Mouse (Mus musculus) limb, embryonic 11.5 days (tissue): ENCODE measurements at regions not wholly inside any gene's neighbourhood (a gene's known extent, or its start where the extent isn't known, plus 50 kb on each side); places are given as distances from the start of the nearest gene placed in this dataset.

Source experiments
- ATAC-seq: fragments of 200-750 bp; cut with Nextera tagmentation; 2 replicates; pipeline ENCODE4 v1.8.0; 2017; ENCODE audit warnings: low read depth; ENCODE audit not compliant: insufficient number of reproducible peaks, low FRiP score, low TSS enrichment
- DNase-seq: peaks from one replicate; pipeline ENCODE4 v3.0.0-alpha.2; 2015; ENCODE audit warnings: low spot score
- H3K27ac ChIP-seq: fragments of 300-500 bp; sonication (generic); replicated peaks from 2 replicates; pipeline ENCODE4 v1.5.1; 2014; ENCODE audit warnings: low read depth, mild to moderate bottlenecking, low read length
- H3K27me3 ChIP-seq: fragments of 300-500 bp; sonication (generic); 2 replicates; pipeline ENCODE4 v1.6.1; 2014; ENCODE audit warnings: mild to moderate bottlenecking, low read length, mixed read lengths; ENCODE audit not compliant: control insufficient read depth, insufficient read depth
- H3K36me3 ChIP-seq: fragments of 300-500 bp; sonication (generic); 2 replicates; pipeline ENCODE4 v1.6.1; 2014; ENCODE audit warnings: mild to moderate bottlenecking, low read length, moderate library complexity, mixed read lengths; ENCODE audit not compliant: control insufficient read depth, insufficient read depth
- H3K4me1 ChIP-seq: fragments of 300-500 bp; sonication (generic); 2 replicates; pipeline ENCODE4 v1.6.1; 2014; ENCODE audit warnings: low read length, mixed read lengths; ENCODE audit not compliant: control insufficient read depth, insufficient read depth
- H3K4me2 ChIP-seq: fragments of 300-500 bp; sonication (generic); 2 replicates; pipeline ENCODE4 v1.6.1; 2014; ENCODE audit warnings: low read depth, mild to moderate bottlenecking, moderate library complexity; ENCODE audit not compliant: severe bottlenecking
- H3K4me3 ChIP-seq: fragments of 300-500 bp; sonication (generic); 2 replicates; pipeline ENCODE4 v1.5.1; 2014; ENCODE audit warnings: low read depth, low read length
- H3K9ac ChIP-seq: fragments of 300-500 bp; sonication (generic); 2 replicates; pipeline ENCODE4 v1.6.1; 2014; ENCODE audit warnings: mild to moderate bottlenecking, low read length
- H3K9me3 ChIP-seq: fragments of 300-500 bp; sonication (generic); 2 replicates; pipeline ENCODE4 v1.6.1; 2016; ENCODE audit warnings: low read length; ENCODE audit not compliant: control insufficient read depth
- WGBS: fragments of 180-500 bp; shearing (Covaris S2); extraction: QIAGEN DNeasy Blood & Tissue Kit; methylation state at CpG from one replicate; pipeline ENCODE4 v1.1.7; 2014; 5-methylcytosine and 5-hydroxymethylcytosine counted together

- DNase-seq: no peak
- no peaks in the 10 kb centered on the region for H3K36me3 ChIP-seq
- H3K27ac ChIP-seq: no peak overlapping the region
- H3K9me3 ChIP-seq: no peaks in the 10 kb centered on the region
- no peaks in the 10 kb centered on the region for H3K4me1 ChIP-seq
- H3K9ac ChIP-seq: no peak overlapping the region
- no peaks in the 10 kb centered on the region for H3K27me3 ChIP-seq
- ATAC-seq: no peak
- H3K4me2 ChIP-seq: no peak overlapping the region
- H3K4me3 ChIP-seq: no peak overlapping the region
- 86% methylated on average over 1 of the region's 1 CpGs for WGBS
Observed at GRCm38 (mm10) chr15:31087607-31088006, 136.5 kb upstream of the Dap start.

DNA sequence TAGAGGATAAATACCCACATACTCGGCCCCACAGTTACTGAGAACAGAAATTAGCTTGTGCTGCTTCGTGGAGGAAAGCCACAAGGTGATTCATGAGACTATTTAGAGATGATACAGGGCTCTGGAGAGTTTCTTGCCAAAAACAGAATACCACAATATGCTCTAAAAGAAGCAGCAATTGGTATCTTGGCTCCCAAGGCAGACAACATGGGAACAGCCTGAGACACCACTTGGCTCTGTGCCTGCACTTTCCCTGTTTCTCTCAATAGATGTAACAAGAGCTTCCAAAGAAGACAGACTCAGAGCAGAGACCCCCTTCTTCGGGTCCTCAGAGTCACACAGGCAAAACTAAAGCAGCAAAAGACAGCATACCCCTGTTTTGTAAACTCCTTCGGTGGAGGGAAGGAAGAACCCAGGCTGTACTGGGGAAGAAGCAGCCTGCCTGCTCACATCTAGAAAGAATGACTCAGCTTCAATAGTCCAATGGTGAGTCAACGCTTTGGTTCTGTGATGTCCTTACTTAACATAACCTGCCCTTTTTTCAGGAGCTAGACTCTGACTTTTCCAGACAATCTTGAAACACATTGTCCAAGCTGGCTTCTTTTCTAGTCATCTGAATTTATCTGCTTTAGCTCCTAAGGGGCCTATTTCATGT, 132.1 kb upstream of the Dap start:
- no peak for DNase-seq

GRCm38 (mm10) chr15:31096206-31096605, 127.9 kb upstream of the Dap start:
- Histone ChIP-seq H3K27ac (no peak overlapping the region), H3K4me2 (no peak overlapping the region), H3K4me3 (no peak overlapping the region), H3K4me1 (no peaks in the 10 kb centered on the region), H3K36me3 (no peaks in the 10 kb centered on the region), H3K27me3 (no peaks in the 10 kb centered on the region), H3K9ac (no peak overlapping the region), H3K9me3 (no peaks in the 10 kb centered on the region)
- DNase-seq (no peak), ATAC-seq (no peak)
- WGBS: 83% methylated on average over 7 of the region's 7 CpGs

More for the DNA sequence above, 132.1 kb upstream of the Dap start:
- Histone ChIP-seq H3K4me3 (no peak overlapping the region), H3K4me2 (no peak overlapping the region), H3K9me3 (no peaks in the 10 kb centered on the region), H3K4me1 (no peaks in the 10 kb centered on the region), H3K9ac (no peak overlapping the region), H3K27me3 (no peaks in the 10 kb centered on the region), H3K27ac (no peak overlapping the region), H3K36me3 (no peaks in the 10 kb centered on the region)
- ATAC-seq: no peak
- WGBS: 86% methylated on average over 5 of the region's 5 CpGs

DNA sequence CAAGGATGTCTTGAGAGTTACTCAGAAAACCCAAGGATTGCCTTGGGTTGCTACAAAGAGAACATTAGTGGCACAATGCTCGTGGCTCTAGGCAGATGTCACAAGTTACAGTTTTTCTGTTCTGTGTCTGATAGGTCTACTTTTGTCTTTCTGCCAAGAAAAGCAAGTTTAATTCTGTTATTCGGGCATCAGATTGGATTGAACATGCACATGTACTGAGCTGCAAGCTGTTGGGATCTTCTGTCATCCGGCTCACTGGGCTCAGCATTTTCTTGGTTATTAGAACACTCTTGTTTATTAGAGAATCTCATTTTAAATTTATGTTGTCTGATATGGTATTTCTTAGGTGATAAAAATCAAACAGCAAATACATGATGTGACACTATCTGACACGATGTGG, 126.8 kb upstream of the Dap start:
- no peaks in the 10 kb centered on the region for H3K36me3 ChIP-seq
- no peak overlapping the region for H3K9ac ChIP-seq
- no peak overlapping the region for H3K27ac ChIP-seq
- no peaks in the 10 kb centered on the region for H3K27me3 ChIP-seq
- H3K4me1 ChIP-seq: no peaks in the 10 kb centered on the region
- no peak for ATAC-seq
- no peak overlapping the region for H3K4me3 ChIP-seq
- no peak for DNase-seq
- H3K9me3 ChIP-seq: no peaks in the 10 kb centered on the region
- H3K4me2 ChIP-seq: no peak overlapping the region
- 86% methylated on average over 4 of the region's 4 CpGs for WGBS

DNA sequence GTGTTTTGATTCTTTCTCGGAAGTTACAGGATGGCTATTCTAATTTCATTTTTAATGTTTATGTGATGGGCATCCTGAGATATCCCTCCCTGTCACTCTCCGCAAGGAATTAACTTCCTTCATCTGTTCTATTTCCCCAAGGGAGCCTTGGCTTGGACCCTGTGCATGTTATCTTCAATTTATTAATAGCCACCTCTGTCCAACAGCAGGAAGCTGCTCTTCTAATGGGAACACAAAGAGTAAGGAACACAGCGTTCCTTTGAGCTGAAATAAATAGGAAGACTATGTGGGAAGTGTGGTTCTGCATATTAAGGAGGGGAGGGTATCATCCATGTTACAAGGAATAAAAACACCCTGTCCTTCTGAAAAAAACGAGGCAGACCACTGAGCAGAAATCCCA, 119.4 kb upstream of the Dap start:
- WGBS: 90% methylated on average over 4 of the region's 4 CpGs
- H3K9ac ChIP-seq: no peak overlapping the region
- no peaks in the 10 kb centered on the region for H3K9me3 ChIP-seq
- H3K27ac ChIP-seq: no peak overlapping the region
- no peaks in the 10 kb centered on the region for H3K36me3 ChIP-seq
- H3K4me3 ChIP-seq: no peak overlapping the region
- DNase-seq (no peak), ATAC-seq (no peak)
- H3K4me1 ChIP-seq: no peaks in the 10 kb centered on the region
- H3K27me3 ChIP-seq: no peaks in the 10 kb centered on the region
- H3K4me2 ChIP-seq: no peak overlapping the region

DNA sequence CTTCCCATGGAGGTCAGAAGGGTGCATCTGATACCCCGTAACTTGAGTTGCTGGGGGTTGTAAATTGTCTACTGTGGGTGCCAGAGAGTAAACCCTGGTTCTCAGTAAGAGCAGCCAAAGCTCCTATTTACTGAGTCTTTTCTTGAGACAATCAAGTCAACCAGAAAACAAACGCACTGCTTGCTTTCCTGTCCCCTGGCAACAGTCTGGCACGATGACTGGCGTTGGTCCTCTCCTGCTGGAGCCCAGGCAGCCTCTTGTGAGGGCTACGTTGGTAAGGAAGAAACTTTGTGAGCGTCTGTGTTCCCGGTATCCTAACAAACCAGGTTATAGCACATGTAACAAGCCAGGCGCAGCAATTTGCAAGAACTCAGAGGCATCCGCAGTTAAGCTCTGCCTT, 117.2 kb upstream of the Dap start:
- no peaks in the 10 kb centered on the region for H3K9me3 ChIP-seq
- no peak overlapping the region for H3K4me3 ChIP-seq
- 80% methylated on average over 9 of the region's 9 CpGs for WGBS
- no peaks in the 10 kb centered on the region for H3K4me1 ChIP-seq
- no peaks in the 10 kb centered on the region for H3K36me3 ChIP-seq
- no peaks in the 10 kb centered on the region for H3K27me3 ChIP-seq
- ATAC-seq (no peak), DNase-seq (no peak)
- no peak overlapping the region for H3K9ac ChIP-seq
- no peak overlapping the region for H3K27ac ChIP-seq
- H3K4me2 ChIP-seq: no peak overlapping the region

- WGBS: 77% methylated on average over 1 of the region's 1 CpGs
- H3K27me3 ChIP-seq: no peaks in the 10 kb centered on the region
- no peak overlapping the region for H3K27ac ChIP-seq
- H3K4me2 ChIP-seq: no peak overlapping the region
- ATAC-seq (no peak), DNase-seq (no peak)
- H3K9ac ChIP-seq: no peak overlapping the region
- no peaks in the 10 kb centered on the region for H3K4me1 ChIP-seq
- no peaks in the 10 kb centered on the region for H3K36me3 ChIP-seq
- no peak overlapping the region for H3K4me3 ChIP-seq
- H3K9me3 ChIP-seq: no peaks in the 10 kb centered on the region
Observed at GRCm38 (mm10) chr15:31113216-31113615, 110.9 kb upstream of the Dap start.

- Histone ChIP-seq H3K36me3 (no peaks in the 10 kb centered on the region), H3K4me1 (no peaks in the 10 kb centered on the region), H3K9ac (no peak overlapping the region), H3K4me3 (no peak overlapping the region), H3K9me3 (no peaks in the 10 kb centered on the region), H3K27ac (no peak overlapping the region), H3K27me3 (no peaks in the 10 kb centered on the region), H3K4me2 (no peak overlapping the region)
- DNase-seq (no peak), ATAC-seq (no peak)
Observed at GRCm38 (mm10) chr15:31117338-31117737, 106.8 kb upstream of the Dap start.

DNA sequence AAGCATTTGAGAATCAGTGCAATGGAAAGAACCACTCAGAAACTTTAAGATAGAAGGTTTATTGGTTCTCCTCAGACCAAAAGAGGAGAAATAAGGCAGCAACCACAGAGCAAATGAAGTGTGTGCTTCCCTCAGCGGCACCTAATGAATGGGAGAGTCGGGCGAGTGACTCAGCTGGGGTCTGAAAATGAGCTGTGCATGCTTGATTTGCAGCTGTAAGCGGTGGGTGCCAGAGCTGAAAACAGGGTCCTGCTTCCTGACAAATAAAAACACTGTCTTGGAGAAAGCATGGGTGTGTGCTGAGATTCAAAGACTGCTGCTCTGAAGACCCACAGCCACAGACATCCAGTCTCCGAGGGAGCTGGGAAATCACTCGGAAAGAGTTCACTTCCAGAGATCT, 104.0 kb upstream of the Dap start:
- WGBS: 68% methylated on average over 6 of the region's 6 CpGs
- H3K9me3 ChIP-seq: no peaks in the 10 kb centered on the region
- H3K9ac ChIP-seq: no peak overlapping the region
- no peak overlapping the region for H3K4me3 ChIP-seq
- no peak overlapping the region for H3K27ac ChIP-seq
- no peak for ATAC-seq
- H3K36me3 ChIP-seq: no peaks in the 10 kb centered on the region
- no peaks in the 10 kb centered on the region for H3K4me1 ChIP-seq
- no peaks in the 10 kb centered on the region for H3K27me3 ChIP-seq
- no peak for DNase-seq
- no peak overlapping the region for H3K4me2 ChIP-seq
